Mouse (Mus musculus) spleen, adult 2 months (tissue): ENCODE measurements around the gene Slc38a1.

Experiments
- CTCF ChIP-seq: fragments of 200-500 bp; IDR thresholded peaks from 2 replicates; pipeline ENCODE4 v1.5.1; 2011; ENCODE audit warnings: mild to moderate bottlenecking, inconsistent platforms; ENCODE audit not compliant: insufficient read depth, insufficient read length, insufficient replicate concordance; ENCODE audit errors: extremely low read depth
- POLR2A ChIP-seq: fragments of 200-500 bp; IDR thresholded peaks from 2 replicates; pipeline ENCODE4 v1.6.1; 2011; ENCODE audit warnings: low read depth, low read length, inconsistent platforms

DNA sequence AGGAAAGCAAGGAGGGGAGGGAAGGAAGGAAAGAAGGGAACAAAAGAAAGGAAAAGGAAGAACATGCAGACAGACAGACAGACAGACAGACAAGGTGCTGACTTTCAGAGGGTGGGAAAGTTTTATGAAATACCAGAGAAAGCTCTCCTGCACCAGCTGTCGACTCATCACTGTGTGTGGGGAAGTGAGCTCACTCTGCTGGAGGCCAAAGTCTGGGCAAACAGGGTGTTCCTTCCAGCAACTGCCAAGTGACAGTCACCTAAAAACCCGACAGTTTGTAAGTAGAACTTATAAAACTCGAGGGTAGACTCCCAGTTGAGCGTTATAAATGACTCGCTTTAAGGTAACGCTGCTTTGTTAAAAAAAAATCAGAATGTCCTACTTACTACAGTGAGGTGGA, 21.0 kb downstream of the Slc38a1 start:
- TF ChIP-seq CTCF, result no peak
- no peak for TF ChIP-seq POLR2A
